Mouse (Mus musculus): ENCODE results near the gene Mcoln2.

DNA sequence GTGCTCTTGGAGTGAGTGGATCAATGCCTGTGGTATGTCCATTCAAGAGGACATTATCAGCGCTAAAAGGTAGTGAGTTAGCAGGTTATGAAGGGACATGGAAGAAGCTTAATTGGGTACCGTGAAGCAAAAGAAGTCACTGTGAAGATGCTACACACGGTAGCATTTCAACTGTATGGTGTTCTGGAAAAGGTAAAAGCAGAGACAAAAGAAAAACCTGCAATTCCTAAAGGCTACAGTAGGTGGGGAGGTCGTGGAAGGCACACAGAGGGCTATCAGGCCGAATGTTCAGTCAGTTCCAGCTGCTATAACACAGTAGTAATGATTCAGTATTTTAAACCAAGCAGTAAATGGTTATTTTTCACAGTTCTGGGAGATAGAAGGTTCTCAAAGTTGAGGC is 4.1 kb upstream of the Mcoln2 start:
- TF ChIP-seq ZC3H11A (IDR thresholded peaks at IDR 0.05; ENCODE audit: borderline replicate concordance, low read depth, low read length) (no peak), MAFK (IDR thresholded peaks at IDR 0.05; ENCODE audit: insufficient read depth, low read depth, low read length) (no peak), HCFC1 (IDR thresholded peaks at IDR 0.05; ENCODE audit: borderline replicate concordance, insufficient read depth, low read length) (no peak)
